Mouse (Mus musculus): ENCODE measurements at regions not wholly inside any gene's neighbourhood (a gene's known extent, or its start where the extent isn't known, plus 50 kb on each side); places are given as distances from the start of the nearest gene placed in this dataset.
A peak's percentile ranks its signal among the peaks of the same experiment; 100 is the strongest.

DNA sequence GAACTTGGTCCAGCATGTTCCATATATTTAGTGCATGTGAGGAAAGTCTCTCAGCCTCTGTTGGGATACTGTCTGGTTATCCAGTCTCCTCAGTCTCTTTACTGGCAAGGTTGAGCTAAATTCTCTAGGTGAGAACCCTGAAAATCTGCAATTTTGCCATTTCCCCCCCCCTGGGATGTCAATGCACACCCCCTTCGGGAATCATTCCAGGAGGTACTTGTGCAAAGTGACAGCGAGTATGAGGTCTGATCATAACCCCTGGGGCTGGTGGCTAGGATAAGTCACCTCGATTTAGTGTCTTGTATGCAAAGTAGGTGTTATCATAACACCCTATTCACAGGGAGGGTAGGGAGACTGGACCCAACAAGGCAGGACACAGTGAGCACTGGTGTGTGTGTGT lies 148.3 kb upstream of the Irf2bp2 start:
- no peaks in the 10 kb centered on the region for H3K27me3 ChIP-seq
- H3K4me1 ChIP-seq, result peaks cover 24% of the 10 kb centered on the region
- ATAC-seq (ENCODE audit: insufficient number of reproducible peaks, insufficient read depth, low FRiP score, low TSS enrichment, low read depth), result no peak
- no peaks in the 10 kb centered on the region for H3K9me3 ChIP-seq
- no peak overlapping the region for H3K4me2 ChIP-seq
- H3K27ac ChIP-seq, result no peak overlapping the region
- no peak overlapping the region for H3K9ac ChIP-seq
- WGBS, result 83% methylated on average over 3 of the region's 3 CpGs
- no peak overlapping the region for H3K4me3 ChIP-seq
- no peaks in the 10 kb centered on the region for H3K36me3 ChIP-seq

DNA sequence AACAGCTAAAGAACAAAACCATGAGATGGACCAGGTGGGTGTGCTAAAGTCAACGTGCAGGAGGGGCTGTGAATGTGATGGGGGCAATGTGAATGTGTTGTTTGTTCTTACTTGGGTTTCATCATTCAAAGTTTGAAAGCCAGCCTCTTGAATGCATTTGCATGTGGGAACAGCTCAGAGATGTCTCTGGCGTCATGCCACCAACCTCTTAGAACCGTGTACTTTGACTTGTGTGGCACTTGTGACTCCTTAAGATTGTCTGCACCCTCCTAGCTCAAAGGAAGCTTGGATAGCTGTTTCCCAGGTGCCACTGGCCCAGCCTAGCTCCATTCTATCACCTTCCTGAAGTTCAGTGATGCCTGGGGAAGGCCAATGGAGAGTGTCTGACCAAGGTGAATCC lies 147.2 kb upstream of the Irf2bp2 start:
- no peak for ATAC-seq (ENCODE audit: insufficient number of reproducible peaks, insufficient read depth, low FRiP score, low TSS enrichment, low read depth)

DNA sequence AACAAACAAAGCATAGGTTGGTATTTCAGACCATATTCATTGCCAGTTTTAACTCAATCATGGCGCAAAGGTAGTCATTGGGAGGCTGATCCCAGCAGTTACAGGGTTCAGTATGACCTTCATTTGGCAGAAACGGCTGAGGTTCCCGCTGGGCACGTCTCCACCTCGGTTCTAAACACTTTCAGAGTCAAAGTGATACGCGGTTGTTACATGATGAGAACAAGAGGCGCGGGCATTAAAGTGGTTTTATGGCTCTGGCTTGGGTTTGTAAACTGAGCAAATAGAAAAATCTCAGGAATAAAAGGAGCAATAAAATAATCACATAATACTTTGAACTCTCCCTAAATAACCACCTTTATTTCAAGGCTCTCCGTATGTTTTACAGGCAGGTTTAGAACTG lies 146.0 kb upstream of the Irf2bp2 start:
- Histone ChIP-seq H3K4me1 (peaks cover 30% of the 10 kb centered on the region), H3K4me2 (no peak overlapping the region), H3K27ac (no peak overlapping the region), H3K36me3 (no peaks in the 10 kb centered on the region), H3K9me3 (no peaks in the 10 kb centered on the region), H3K4me3 (no peak overlapping the region), H3K27me3 (no peaks in the 10 kb centered on the region), H3K9ac (no peak overlapping the region)
- WGBS, result 87% methylated on average over 10 of the region's 10 CpGs
- ATAC-seq (ENCODE audit: insufficient number of reproducible peaks, insufficient read depth, low FRiP score, low TSS enrichment, low read depth), result no peak

More for the DNA sequence above, 147.2 kb upstream of the Irf2bp2 start:
- no peaks in the 10 kb centered on the region for H3K27me3 ChIP-seq
- no peak overlapping the region for H3K9ac ChIP-seq
- H3K4me2 ChIP-seq, result no peak overlapping the region
- H3K27ac ChIP-seq, result no peak overlapping the region
- H3K4me3 ChIP-seq, result no peak overlapping the region
- 66% methylated on average over 3 of the region's 3 CpGs for WGBS
- no peaks in the 10 kb centered on the region for H3K9me3 ChIP-seq
- peaks cover 30% of the 10 kb centered on the region for H3K4me1 ChIP-seq
- no peaks in the 10 kb centered on the region for H3K36me3 ChIP-seq

DNA sequence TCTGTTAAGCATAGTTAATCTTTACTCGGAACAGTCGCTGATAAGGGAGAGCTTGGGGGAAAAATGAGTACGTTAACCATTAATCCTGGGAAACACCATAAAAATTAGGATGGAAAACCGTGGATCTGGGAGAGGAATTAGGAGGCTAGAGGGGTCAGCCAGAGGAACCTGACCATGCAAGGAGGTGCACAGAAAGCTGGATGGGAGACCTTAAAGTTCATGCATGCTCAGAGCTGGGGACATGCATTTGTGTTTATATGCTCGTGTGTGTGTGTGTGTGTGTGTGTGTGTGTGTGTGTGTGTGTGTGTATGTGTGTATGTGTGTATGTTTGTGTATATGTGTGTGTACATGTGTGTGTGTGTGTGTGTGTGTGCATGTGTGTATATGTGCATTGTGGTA lies 143.2 kb upstream of the Irf2bp2 start:
- 68% methylated on average over 5 of the region's 5 CpGs for WGBS
- no peaks in the 10 kb centered on the region for H3K27me3 ChIP-seq
- H3K4me2 ChIP-seq, result no peak overlapping the region
- H3K4me3 ChIP-seq, result no peak overlapping the region
- H3K4me1 ChIP-seq, result peaks cover 46% of the 10 kb centered on the region
- peak overlapping the region; percentile 89; the same call in 1 of the 2 replicates for H3K27ac ChIP-seq
- H3K9me3 ChIP-seq, result no peaks in the 10 kb centered on the region
- no peak overlapping the region for H3K9ac ChIP-seq
- no peaks in the 10 kb centered on the region for H3K36me3 ChIP-seq
- ATAC-seq (ENCODE audit: insufficient number of reproducible peaks, insufficient read depth, low FRiP score, low TSS enrichment, low read depth), result no peak

DNA sequence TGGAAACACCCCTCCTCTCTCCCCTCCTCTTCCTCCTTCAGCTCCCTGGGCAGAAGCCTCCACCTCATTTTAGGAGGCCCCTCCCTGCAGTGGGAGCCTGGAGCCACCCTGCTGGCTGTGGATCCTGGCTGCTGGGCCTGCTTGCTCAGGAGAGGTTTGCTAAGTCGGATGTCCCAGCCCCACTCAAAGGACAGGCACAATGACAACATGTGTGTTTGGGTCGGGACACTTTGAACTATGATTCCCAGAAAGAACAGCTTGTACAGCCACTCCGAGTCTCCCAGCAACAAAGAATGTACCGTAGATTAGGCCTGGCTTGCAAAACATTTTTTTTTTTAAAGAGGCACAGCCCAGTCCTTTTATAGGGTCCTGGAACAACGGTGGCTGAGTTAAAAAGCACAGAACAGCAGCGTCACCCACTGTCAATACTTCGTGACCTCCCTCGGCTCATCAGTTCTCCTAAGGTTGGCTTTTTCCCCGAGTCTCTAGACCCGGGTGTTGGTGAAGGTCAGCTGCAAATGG lies 142.7 kb upstream of the Irf2bp2 start:
- Histone ChIP-seq H3K36me3 (no peaks in the 10 kb centered on the region), H3K27ac (peak overlapping the region; percentile 89), H3K9ac (peak overlapping the region; percentile 55; the same call in 1 of the 2 replicates), H3K9me3 (no peaks in the 10 kb centered on the region), H3K4me2 (peak overlapping the region; percentile 14; the same call in 1 of the 2 replicates), H3K4me1 (peaks cover 48% of the 10 kb centered on the region), H3K4me3 (no peak overlapping the region), H3K27me3 (no peaks in the 10 kb centered on the region)
- WGBS, result 36% methylated on average over 10 of the region's 10 CpGs
- no peak for ATAC-seq (ENCODE audit: insufficient number of reproducible peaks, insufficient read depth, low FRiP score, low TSS enrichment, low read depth)

DNA sequence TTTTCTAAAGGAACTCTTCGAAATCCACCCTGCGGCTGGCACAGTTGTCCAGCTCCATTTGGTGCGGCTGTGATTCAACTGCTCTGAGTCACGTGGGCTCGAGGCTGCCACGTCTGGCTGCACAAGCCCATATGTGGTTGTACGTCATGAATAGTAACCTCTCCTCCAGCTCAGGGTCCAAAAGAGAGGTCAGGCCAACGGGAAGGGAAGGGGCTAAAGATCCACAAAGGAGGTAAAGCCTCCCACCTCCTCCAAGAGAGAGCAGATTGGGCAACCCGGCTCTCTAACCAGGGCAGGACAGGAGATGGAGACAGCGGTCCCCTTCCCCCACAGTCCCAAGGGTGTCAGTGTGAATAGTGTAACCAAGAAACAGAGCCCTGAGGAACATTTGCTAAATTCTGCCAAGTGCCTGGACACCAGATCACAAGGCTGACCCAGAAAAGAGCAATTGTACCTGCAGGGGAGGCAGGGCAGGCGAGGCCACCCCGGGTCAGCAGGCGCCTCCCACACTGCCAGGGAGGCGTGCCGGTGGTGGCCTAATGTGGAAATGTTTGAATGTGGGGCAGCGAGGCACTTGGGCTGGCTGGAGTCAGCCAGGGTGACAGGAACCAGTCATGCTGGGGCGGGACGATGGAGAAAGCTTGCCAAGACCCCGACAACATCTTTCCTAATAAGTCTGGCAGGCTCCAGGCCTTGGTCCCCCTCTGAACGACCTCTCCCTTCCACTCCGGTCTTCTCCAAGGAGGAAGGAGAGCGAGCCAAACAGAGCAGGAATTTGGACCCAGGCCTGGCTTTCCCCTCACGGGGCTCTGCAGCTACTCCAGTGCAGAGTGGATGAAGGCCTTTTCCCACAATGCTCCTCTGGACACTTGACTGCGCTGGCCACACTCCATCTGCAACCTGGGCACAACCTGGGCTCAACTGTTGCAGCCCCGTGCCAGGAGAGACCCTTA lies 142.0 kb upstream of the Irf2bp2 start:
- WGBS, result 29% methylated on average over 25 of the region's 25 CpGs
- Histone ChIP-seq H3K9me3 (no peaks in the 10 kb centered on the region), H3K4me2 (peak overlapping the region; percentile 14; the same call in 1 of the 2 replicates), H3K4me1 (peaks cover 48% of the 10 kb centered on the region), H3K9ac (peak overlapping the region; percentile 55; the same call in 1 of the 2 replicates), H3K27ac (peak overlapping the region; percentile 89), H3K36me3 (no peaks in the 10 kb centered on the region), H3K4me3 (no peak overlapping the region), H3K27me3 (no peaks in the 10 kb centered on the region)
- ATAC-seq (ENCODE audit: insufficient number of reproducible peaks, insufficient read depth, low FRiP score, low TSS enrichment, low read depth), result 0 out of 2 replicates have a peak, but pooled peaks have one; percentile 8

DNA sequence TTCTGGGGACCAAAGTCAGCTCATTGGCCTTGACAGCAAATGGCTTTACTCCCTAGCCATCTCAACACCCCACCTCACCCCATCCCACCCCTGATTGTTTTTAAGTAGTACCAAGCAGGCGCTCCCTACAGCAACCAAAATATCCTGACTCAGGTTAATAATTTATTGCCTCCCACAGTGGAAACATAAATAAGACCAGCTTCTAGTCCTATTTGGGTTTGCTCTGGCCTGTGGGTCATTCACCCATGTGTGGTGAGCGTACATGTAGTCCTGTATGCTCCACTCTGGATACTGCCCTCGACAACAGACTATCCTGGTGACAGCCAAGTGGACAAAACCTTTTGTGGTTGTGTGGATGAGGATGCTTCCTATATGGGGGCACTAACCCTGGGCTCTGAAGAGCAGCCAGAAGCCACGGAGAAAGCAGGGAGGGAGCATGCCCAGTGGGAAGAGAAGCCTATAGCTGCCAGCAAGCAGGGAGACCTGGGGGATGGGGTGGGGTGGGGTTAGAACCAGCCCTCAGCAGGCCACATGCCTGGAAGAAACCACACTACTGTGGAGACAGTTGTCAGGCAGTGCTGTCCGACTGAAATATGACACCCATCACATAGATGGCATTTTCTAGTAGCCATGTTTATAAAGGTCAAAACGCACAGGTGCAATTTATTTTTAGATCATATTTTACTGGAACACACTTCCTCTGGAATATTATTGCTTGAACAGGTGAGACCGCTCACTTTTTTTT lies 141.1 kb upstream of the Irf2bp2 start:
- ATAC-seq (ENCODE audit: insufficient number of reproducible peaks, insufficient read depth, low FRiP score, low TSS enrichment, low read depth), result peak; percentile 57; the same call in 1 of the 2 replicates

DNA sequence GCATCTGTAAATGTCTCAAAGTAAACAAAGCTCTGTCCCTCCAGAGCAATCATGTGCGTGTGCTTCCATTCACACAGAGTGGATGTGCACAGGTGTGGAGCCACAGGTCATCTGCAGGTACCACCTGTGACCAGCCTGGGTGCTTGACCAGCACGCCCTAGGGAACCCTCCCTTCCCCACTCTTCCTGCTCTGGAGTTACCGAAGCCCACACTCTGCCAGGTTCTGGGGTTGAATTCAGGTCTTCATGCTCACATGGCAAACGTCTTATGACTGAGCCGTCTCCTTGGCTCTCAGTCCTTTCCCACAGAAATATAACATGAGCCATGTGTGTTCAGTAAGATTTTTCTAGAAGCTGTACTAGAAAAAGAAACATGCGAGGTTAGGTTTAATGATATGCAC lies 140.0 kb upstream of the Irf2bp2 start:
- Histone ChIP-seq H3K9me3 (no peaks in the 10 kb centered on the region), H3K27ac (peak overlapping the region; percentile 66), H3K9ac (no peak overlapping the region), H3K27me3 (no peaks in the 10 kb centered on the region), H3K36me3 (no peaks in the 10 kb centered on the region), H3K4me2 (no peak overlapping the region), H3K4me3 (no peak overlapping the region), H3K4me1 (peaks cover 54% of the 10 kb centered on the region)
- ATAC-seq (ENCODE audit: insufficient number of reproducible peaks, insufficient read depth, low FRiP score, low TSS enrichment, low read depth), result no peak
- 58% methylated on average over 6 of the region's 6 CpGs for WGBS

More for the DNA sequence above, 141.1 kb upstream of the Irf2bp2 start:
- Histone ChIP-seq H3K9ac (no peak overlapping the region), H3K4me3 (no peak overlapping the region), H3K4me2 (no peak overlapping the region), H3K27ac (peak overlapping the region; percentile 89), H3K4me1 (peaks cover 48% of the 10 kb centered on the region), H3K27me3 (no peaks in the 10 kb centered on the region), H3K9me3 (no peaks in the 10 kb centered on the region), H3K36me3 (no peaks in the 10 kb centered on the region)
- WGBS, result 56% methylated on average over 7 of the region's 7 CpGs

DNA sequence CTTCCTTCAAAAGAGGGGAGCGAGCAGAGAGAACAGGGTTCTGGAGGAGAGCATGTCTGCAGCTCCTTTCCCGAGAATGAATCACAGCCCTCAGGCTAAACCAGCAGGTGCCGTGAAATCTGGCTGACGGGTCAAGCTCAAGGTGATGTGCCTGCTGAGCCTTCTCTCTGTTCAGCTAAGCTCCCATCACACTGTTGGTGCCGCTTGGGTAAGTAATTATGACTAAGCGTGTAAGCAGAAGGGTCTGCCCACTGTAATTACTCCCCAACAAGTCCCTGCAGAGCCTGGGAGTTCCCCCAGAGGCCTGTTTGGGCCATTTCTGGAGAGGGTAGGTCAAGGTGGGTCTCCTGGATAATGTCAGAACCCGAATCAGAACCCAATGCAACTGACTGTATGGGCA lies 139.5 kb upstream of the Irf2bp2 start:
- H3K36me3 ChIP-seq, result no peaks in the 10 kb centered on the region
- no peak overlapping the region for H3K9ac ChIP-seq
- no peaks in the 10 kb centered on the region for H3K27me3 ChIP-seq
- H3K4me2 ChIP-seq, result no peak overlapping the region
- peaks cover 57% of the 10 kb centered on the region for H3K4me1 ChIP-seq
- 43% methylated on average over 7 of the region's 7 CpGs for WGBS
- peak overlapping the region; percentile 66; the same call in 1 of the 2 replicates for H3K27ac ChIP-seq
- H3K9me3 ChIP-seq, result no peaks in the 10 kb centered on the region
- ATAC-seq (ENCODE audit: insufficient number of reproducible peaks, insufficient read depth, low FRiP score, low TSS enrichment, low read depth), result no peak
- no peak overlapping the region for H3K4me3 ChIP-seq

DNA sequence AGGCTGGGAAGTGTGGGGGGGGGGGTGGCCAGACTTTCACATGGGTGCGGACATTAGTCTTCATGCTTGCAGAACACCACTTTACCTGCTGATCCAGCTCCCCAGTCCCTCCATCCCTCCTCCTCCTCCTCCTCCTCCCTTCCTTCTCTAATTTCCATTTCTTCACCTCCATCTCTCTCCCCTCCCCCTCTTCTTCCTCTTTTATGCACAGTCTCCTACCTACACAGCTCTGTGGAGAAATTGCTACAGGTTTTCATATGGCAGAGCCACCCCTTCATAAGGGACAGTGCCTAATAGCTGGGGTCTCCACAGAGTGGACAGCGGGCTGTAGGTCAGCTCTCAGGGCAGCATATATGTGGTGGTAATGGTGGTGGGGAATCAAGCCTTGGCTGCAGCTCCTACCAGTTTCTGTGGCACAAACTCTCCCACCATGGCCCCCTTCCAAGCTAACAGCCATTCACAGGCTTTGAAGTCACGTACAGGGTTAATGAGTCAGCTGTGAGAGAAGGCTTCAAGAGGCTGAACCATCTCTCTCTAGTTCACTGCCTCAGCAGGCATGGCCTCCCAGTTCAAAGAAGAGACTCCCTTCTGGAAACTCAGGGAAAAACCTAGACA lies 136.3 kb upstream of the Irf2bp2 start:
- ATAC-seq (ENCODE audit: insufficient number of reproducible peaks, insufficient read depth, low FRiP score, low TSS enrichment, low read depth), result no peak
- peaks cover 37% of the 10 kb centered on the region for H3K4me1 ChIP-seq
- no peaks in the 10 kb centered on the region for H3K36me3 ChIP-seq
- no peak overlapping the region for H3K4me2 ChIP-seq
- no peak overlapping the region for H3K9ac ChIP-seq
- H3K27ac ChIP-seq, result no peak overlapping the region
- H3K27me3 ChIP-seq, result no peaks in the 10 kb centered on the region
- 71% methylated on average over 3 of the region's 3 CpGs for WGBS
- 0 out of 2 replicates have a peak, but pooled peaks cover 6% of the 10 kb centered on the region for H3K9me3 ChIP-seq
- no peak overlapping the region for H3K4me3 ChIP-seq

DNA sequence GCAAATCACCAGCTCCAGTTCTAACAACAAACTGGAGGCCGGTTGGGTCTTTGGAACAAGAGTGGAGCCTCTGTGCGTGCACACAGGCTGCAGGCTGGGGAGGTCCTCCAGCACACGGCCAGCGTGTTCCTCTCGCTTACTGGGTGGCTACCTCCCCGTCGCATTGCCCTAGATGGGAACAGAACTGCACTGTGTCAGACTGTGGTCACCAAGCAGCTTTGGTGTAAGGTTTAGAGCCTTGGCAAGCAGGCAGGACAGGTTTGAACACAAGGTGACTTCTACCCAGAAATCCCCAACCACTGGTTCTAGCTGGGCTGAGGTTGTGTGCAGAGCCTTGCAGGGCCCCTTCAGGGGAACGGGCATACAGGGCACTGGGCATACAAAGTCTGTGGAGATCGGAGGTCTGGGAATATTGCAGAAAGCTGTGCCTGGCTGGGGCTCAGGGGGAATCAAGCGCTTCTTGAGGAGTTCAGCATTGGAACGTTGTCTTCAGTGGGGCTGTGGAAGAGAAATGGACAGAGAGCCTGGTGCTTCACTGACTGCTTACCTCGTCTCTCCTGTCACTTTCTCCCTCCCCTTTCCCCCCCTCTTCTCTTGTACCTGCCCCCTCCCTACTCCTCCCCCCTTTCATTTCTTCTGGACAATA lies 135.3 kb upstream of the Irf2bp2 start:
- Histone ChIP-seq H3K9ac (no peak overlapping the region), H3K4me1 (peaks cover 27% of the 10 kb centered on the region), H3K9me3 (0 out of 2 replicates have a peak, but pooled peaks cover 6% of the 10 kb centered on the region), H3K4me2 (no peak overlapping the region), H3K27ac (no peak overlapping the region), H3K36me3 (no peaks in the 10 kb centered on the region), H3K27me3 (no peaks in the 10 kb centered on the region), H3K4me3 (no peak overlapping the region)
- 79% methylated on average over 12 of the region's 12 CpGs for WGBS
- no peak for ATAC-seq (ENCODE audit: insufficient number of reproducible peaks, insufficient read depth, low FRiP score, low TSS enrichment, low read depth)

All from embryonic facial prominence, embryonic 13.5 days (tissue).